Mouse (Mus musculus) liver, postnatal 0 days (tissue): ENCODE results near the gene Fbxw13. TPM values are rescaled to one million over a fixed set of nuclear protein-coding genes. Genes with fewer than 3 reads are reported as not detected.
"Not testable (repeated sequence)": the region's sequence is repeated elsewhere in the genome, so short reads cannot be mapped to it uniquely, and the experiment has no call there.

ENCODE experiments used
- ATAC-seq: fragments of 200-750 bp; cut with Nextera tagmentation; 2 replicates; pipeline ENCODE4 v1.8.0; 2017; ENCODE audit warnings: mild to moderate bottlenecking, moderate library complexity
- DNase-seq: peaks from one replicate; pipeline ENCODE4 v3.0.0-alpha.2; 2016
- H3K27ac ChIP-seq: fragments of 300-500 bp; sonication (generic); 2 replicates; pipeline ENCODE4 v1.5.1; 2014; ENCODE audit warnings: antibody characterized with exemption, moderate library complexity, mild to moderate bottlenecking, low read depth
- H3K27me3 ChIP-seq: fragments of 300-500 bp; sonication (generic); 2 replicates; pipeline ENCODE4 v1.6.1; 2014; ENCODE audit warnings: low read length, control low read depth, mixed read lengths; ENCODE audit not compliant: insufficient read depth
- H3K36me3 ChIP-seq: fragments of 300-500 bp; sonication (generic); replicated peaks from 2 replicates; pipeline ENCODE4 v1.6.1; 2014; ENCODE audit warnings: mild to moderate bottlenecking, control low read depth, low read length, moderate library complexity, mixed read lengths; ENCODE audit not compliant: insufficient read depth
- H3K4me1 ChIP-seq: fragments of 300-500 bp; sonication (generic); 2 replicates; pipeline ENCODE4 v1.6.1; 2014; ENCODE audit warnings: antibody characterized with exemption, mild to moderate bottlenecking, control low read depth; ENCODE audit not compliant: insufficient read depth
- H3K4me2 ChIP-seq: fragments of 300-500 bp; sonication (generic); 2 replicates; pipeline ENCODE4 v1.6.1; 2014; ENCODE audit warnings: low read depth, mild to moderate bottlenecking, low read length, moderate library complexity, mixed read lengths
- H3K4me3 ChIP-seq: fragments of 300-500 bp; sonication (generic); 2 replicates; pipeline ENCODE4 v1.5.1; 2014; ENCODE audit warnings: low read depth, low read length
- H3K9ac ChIP-seq: fragments of 300-500 bp; sonication (generic); replicated peaks from 2 replicates; pipeline ENCODE4 v1.6.1; 2014; ENCODE audit warnings: mild to moderate bottlenecking, moderate library complexity
- H3K9me3 ChIP-seq: fragments of 300-500 bp; sonication (generic); 2 replicates; pipeline ENCODE4 v1.6.1; 2016; ENCODE audit warnings: mild to moderate bottlenecking, control low read depth, low read length, mixed read lengths
- CTCF ChIP-seq: sonication (generic); IDR thresholded peaks from 2 replicates; pipeline ENCODE4 v1.5.1; 2016; ENCODE audit warnings: antibody characterized with exemption, low read depth
- EP300 ChIP-seq: IDR thresholded peaks from 2 replicates; pipeline ENCODE4 v1.6.1; 2016; ENCODE audit warnings: antibody characterized with exemption, low read depth, mild to moderate bottlenecking
- WGBS: fragments of 180-500 bp; shearing (Covaris S2); extraction: QIAGEN DNeasy Blood & Tissue Kit; methylation state at CpG from one replicate; pipeline ENCODE4 v1.1.7; 2014; ENCODE audit not compliant: insufficient replicate concordance; 5-methylcytosine and 5-hydroxymethylcytosine counted together
- polyA plus RNA-seq: library from polyadenylated mRNA; unstranded; fragments of >200 nt; fragmentation: Nextera tagmentation; extraction: Ambion mirVana; gene quantifications from 2 replicates; pipeline ENCODE4 v1.2.1, GENCODE M21; 2015

Gene Fbxw13
- polyA plus RNA-seq, 1 experiment from 2014 or later, result not detected

- H3K27ac ChIP-seq, result no peak overlapping the region
- no peaks in the 10 kb centered on the region for H3K27me3 ChIP-seq
- ATAC-seq (no peak), DNase-seq (no peak)
- no peak overlapping the region for H3K4me3 ChIP-seq
- no peak overlapping the region for H3K4me2 ChIP-seq
- H3K9ac ChIP-seq, result no peak overlapping the region
- WGBS, result 67% methylated on average over 1 of the region's 1 CpGs
- TF ChIP-seq EP300 (no peak), CTCF (no peak)
- no peaks in the 10 kb centered on the region for H3K36me3 ChIP-seq
- peaks cover 6% of the 10 kb centered on the region; the same call in 1 of the 2 replicates for H3K9me3 ChIP-seq
- H3K4me1 ChIP-seq, result no peaks in the 10 kb centered on the region
Observed at GRCm38 (mm10) chr9:109176301-109176700, 19.5 kb downstream of the Fbxw13 start.

GRCm38 (mm10) chr9:109167316-109167715 lies 28.5 kb downstream of the Fbxw13 start:
- Histone ChIP-seq H3K9ac (no peak overlapping the region), H3K27ac (no peak overlapping the region), H3K4me1 (no peaks in the 10 kb centered on the region), H3K4me3 (no peak overlapping the region), H3K27me3 (no peaks in the 10 kb centered on the region), H3K9me3 (no peaks in the 10 kb centered on the region), H3K36me3 (no peaks in the 10 kb centered on the region), H3K4me2 (no peak overlapping the region)
- no peak for DNase-seq
- TF ChIP-seq EP300 (no peak), CTCF (no peak)
- ATAC-seq, result no peak

DNA sequence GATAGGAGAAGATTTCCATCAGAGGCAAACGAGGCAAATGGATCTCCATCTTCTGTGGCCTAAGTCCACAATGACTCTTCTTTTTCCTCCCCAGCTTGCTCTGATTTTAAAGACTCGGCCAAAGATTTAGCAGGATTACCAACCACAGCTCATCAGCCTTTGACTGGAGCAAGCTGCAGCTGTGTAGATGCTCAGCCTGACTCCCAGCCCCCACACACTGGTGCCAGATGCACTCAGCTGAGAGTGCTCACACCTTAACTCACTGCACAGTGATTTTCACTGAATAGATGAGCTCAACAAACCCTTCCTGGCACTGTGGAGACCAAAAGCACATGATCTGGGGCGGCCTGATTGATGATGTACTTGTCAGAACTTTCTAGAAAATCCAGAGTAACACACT lies 33.8 kb downstream of the Fbxw13 start, which contains the start of gene Fbxw21:
Gene Fbxw21 (minus strand): TSS at position 101 of the 400 bp plus-strand sequence.
- H3K4me2 ChIP-seq, result no peak within 1 kb of the TSS
- H3K27ac ChIP-seq, result no peak within 1 kb of the TSS
- no peak within 1 kb of the TSS for H3K9ac ChIP-seq
- WGBS, result 54% methylated on average over 3 of the region's 3 CpGs
- H3K27me3 ChIP-seq, result no peaks in the 10 kb centered on the region
- H3K36me3 ChIP-seq, result no peaks in the 10 kb centered on the region
- no peaks in the 10 kb centered on the region for H3K9me3 ChIP-seq
- ATAC-seq, result no peak
- DNase-seq, result no peak
- TF ChIP-seq EP300 (no peak), CTCF (no peak)
- no peaks in the 10 kb centered on the region for H3K4me1 ChIP-seq
- no peak within 1 kb of the TSS for H3K4me3 ChIP-seq

DNA sequence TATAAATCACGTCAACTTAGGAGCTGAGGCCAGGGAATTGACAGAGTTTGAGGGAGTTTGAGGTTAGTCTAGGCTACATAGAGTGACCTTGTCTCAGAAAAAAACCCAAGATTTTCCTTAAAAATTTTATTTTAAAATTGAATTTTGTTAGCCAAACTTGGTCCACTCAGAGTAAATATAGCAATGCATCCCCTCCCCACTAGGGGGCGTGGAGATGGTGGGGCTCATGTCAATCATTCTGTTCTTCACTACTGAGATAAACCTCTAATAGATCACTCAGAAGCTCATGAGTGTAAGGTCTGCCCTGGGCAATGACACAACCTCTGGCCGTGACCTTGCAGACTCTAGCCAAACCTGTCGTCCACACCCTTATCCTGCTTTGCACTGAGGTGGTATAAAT lies 55.4 kb downstream of the Fbxw13 start:
- ATAC-seq, H3K36me3 ChIP-seq, H3K4me3 ChIP-seq, H3K4me1 ChIP-seq, H3K27me3 ChIP-seq, H3K27ac ChIP-seq, H3K4me2 ChIP-seq, H3K9ac ChIP-seq, H3K9me3 ChIP-seq, DNase-seq: not testable (repeated sequence)
- TF ChIP-seq CTCF, result peak; percentile 45
- 53% methylated on average over 4 of the region's 4 CpGs for WGBS

DNA sequence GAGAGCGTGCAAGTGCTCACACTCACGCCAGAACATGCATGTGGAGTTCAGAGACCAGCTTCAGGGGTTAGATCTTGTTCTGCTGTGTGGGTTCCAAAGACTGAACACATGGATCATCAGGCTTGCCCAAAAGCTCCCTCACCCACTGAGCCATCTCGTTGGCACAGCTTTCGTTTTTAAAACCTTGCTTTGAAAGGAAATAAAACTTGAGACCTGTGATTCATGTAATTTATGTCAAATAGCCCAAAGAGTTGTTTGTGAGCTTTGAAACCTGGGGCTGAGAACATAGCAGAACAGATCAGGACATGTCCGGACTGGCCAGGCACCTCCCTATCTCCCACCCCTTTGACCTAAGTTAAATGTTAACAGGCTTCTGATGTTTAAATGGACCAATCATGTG lies 65.7 kb downstream of the Fbxw13 start:
- no peak overlapping the region for H3K4me2 ChIP-seq
- H3K9me3 ChIP-seq, result no peaks in the 10 kb centered on the region
- no peak overlapping the region for H3K9ac ChIP-seq
- ATAC-seq (no peak), DNase-seq (no peak)
- no peak overlapping the region for H3K4me3 ChIP-seq
- H3K27me3 ChIP-seq, result no peaks in the 10 kb centered on the region
- H3K36me3 ChIP-seq, result no peaks in the 10 kb centered on the region
- no peak overlapping the region for H3K27ac ChIP-seq
- TF ChIP-seq EP300 (no peak), CTCF (no peak)
- 77% methylated on average over 5 of the region's 5 CpGs for WGBS
- H3K4me1 ChIP-seq, result no peaks in the 10 kb centered on the region

Other genes with a start within 250 kb of the Fbxw13 start
- gene Col7a1, start 242.4 kb downstream of the Fbxw13 start, polyA plus RNA-seq, result 0.05 and 0.13 TPM in 2 replicates
- gene Ucn2, start 210.0 kb downstream of the Fbxw13 start, polyA plus RNA-seq, result not detected in 2 replicates
- gene Pfkfb4, start 204.2 kb downstream of the Fbxw13 start, polyA plus RNA-seq, result 3.1 and 3.8 TPM in 2 replicates
- 34.1 and 35.0 TPM in 2 replicates for gene Shisa5, start 157.4 kb downstream of the Fbxw13 start, polyA plus RNA-seq
- gene Trex1, start 136.2 kb downstream of the Fbxw13 start, polyA plus RNA-seq, result 13.3 and 14.3 TPM in 2 replicates
- gene Atrip, start 121.9 kb downstream of the Fbxw13 start, polyA plus RNA-seq, result 6.1 and 6.7 TPM in 2 replicates
- 8.9 and 9.1 TPM in 2 replicates for gene Ccdc51, start 113.5 kb downstream of the Fbxw13 start, polyA plus RNA-seq
- 283 and 284 TPM in 2 replicates for gene Tma7, start 113.4 kb downstream of the Fbxw13 start, polyA plus RNA-seq
- gene Plxnb1, start 100.6 kb downstream of the Fbxw13 start, polyA plus RNA-seq, result 1.9 and 2.2 TPM in 2 replicates
- not detected in 2 replicates for gene Fbxw21, start 33.9 kb downstream of the Fbxw13 start, polyA plus RNA-seq
- not detected in 2 replicates for gene Fbxw20, start 38.8 kb upstream of the Fbxw13 start, polyA plus RNA-seq
- not detected in 2 replicates for gene Fbxw14, start 91.7 kb upstream of the Fbxw13 start, polyA plus RNA-seq
- not detected in 2 replicates for gene Fbxw28, start 143.7 kb upstream of the Fbxw13 start, polyA plus RNA-seq
- gene Fbxw22, start 208.3 kb upstream of the Fbxw13 start, polyA plus RNA-seq, result not detected in 2 replicates